Mouse (Mus musculus) forebrain, embryonic 12.5 days (tissue): ENCODE measurements around the gene C1rl. TPM values are rescaled to one million over a fixed set of nuclear protein-coding genes. Genes with fewer than 3 reads are reported as not detected.

Source experiments
- polyA plus RNA-seq: library from polyadenylated mRNA; unstranded; fragments of >200 nt; fragmentation: Nextera tagmentation; extraction: Ambion mirVana; gene quantifications from 2 replicates; pipeline ENCODE4 v1.2.1, GENCODE M21; 2016

Gene C1rl
- polyA plus RNA-seq, 1 experiment from 2014 or later = 0.10 TPM

Other genes starting within 250 kb of the C1rl start
- not detected in 2 replicates for gene Cd163, start 188.5 kb upstream of the C1rl start, polyA plus RNA-seq
- 65.9 and 66.0 TPM in 2 replicates for gene Pex5, start 78.0 kb upstream of the C1rl start, polyA plus RNA-seq
- 25.9 and 27.3 TPM in 2 replicates for gene Clstn3, start 28.3 kb upstream of the C1rl start, polyA plus RNA-seq
- gene C1ra, start 19.3 kb downstream of the C1rl start, polyA plus RNA-seq = 0.14 and 0.19 TPM in 2 replicates
- 0.18 and 0.28 TPM in 2 replicates for gene C1s1, start 49.2 kb downstream of the C1rl start, polyA plus RNA-seq
- gene C1rb, start 77.2 kb downstream of the C1rl start, polyA plus RNA-seq = not detected in 2 replicates
- gene C1s2, start 143.0 kb downstream of the C1rl start, polyA plus RNA-seq = 0.08 TPM in 2 replicates
- 28.1 and 35.0 TPM in 2 replicates for gene Lpcat3, start 169.9 kb downstream of the C1rl start, polyA plus RNA-seq
- gene Emg1, start 219.1 kb downstream of the C1rl start, polyA plus RNA-seq = 194 and 199 TPM in 2 replicates
- 330 and 338 TPM in 2 replicates for gene Phb2, start 219.2 kb downstream of the C1rl start, polyA plus RNA-seq
- 5.4 and 6.1 TPM in 2 replicates for gene Ptpn6, start 245.6 kb downstream of the C1rl start, polyA plus RNA-seq
- gene Grcc10, start 248.3 kb downstream of the C1rl start, polyA plus RNA-seq = 550 and 568 TPM in 2 replicates